Mouse (Mus musculus) heart, postnatal 0 days (tissue): Measurements from ENCODE around the gene Dcakd. TPM values are rescaled to one million over a fixed set of nuclear protein-coding genes. Genes with fewer than 3 reads are reported as not detected.

ENCODE experiments used
- ATAC-seq: fragments of 200-750 bp; cut with Nextera tagmentation; 2 replicates; pipeline ENCODE4 v1.8.0; 2017; ENCODE audit warnings: low read depth, moderate number of reproducible peaks, moderate library complexity; ENCODE audit not compliant: insufficient read depth
- DNase-seq: peaks from one replicate; pipeline ENCODE4 v3.0.0-alpha.2; 2016; ENCODE audit warnings: low spot score
- H3K27ac ChIP-seq: fragments of 300-500 bp; sonication (generic); 2 replicates; pipeline ENCODE4 v1.5.1; 2014; ENCODE audit warnings: low read depth, mild to moderate bottlenecking
- H3K27me3 ChIP-seq: fragments of 300-500 bp; sonication (generic); 2 replicates; pipeline ENCODE4 v1.6.1; 2014; ENCODE audit warnings: low read length, mixed read lengths; ENCODE audit not compliant: control insufficient read depth, insufficient read depth
- H3K36me3 ChIP-seq: fragments of 300-500 bp; sonication (generic); replicated peaks from 2 replicates; pipeline ENCODE4 v1.6.1; 2014; ENCODE audit warnings: low read length, mixed read lengths; ENCODE audit not compliant: control insufficient read depth, insufficient read depth
- H3K4me1 ChIP-seq: fragments of 300-500 bp; sonication (generic); 2 replicates; pipeline ENCODE4 v1.6.1; 2014; ENCODE audit warnings: antibody characterized with exemption; ENCODE audit not compliant: control insufficient read depth, insufficient read depth
- H3K4me2 ChIP-seq: fragments of 300-500 bp; sonication (generic); 2 replicates; pipeline ENCODE4 v1.6.1; 2014; ENCODE audit warnings: low read depth, mild to moderate bottlenecking, low read length, moderate library complexity
- H3K4me3 ChIP-seq: fragments of 300-500 bp; sonication (generic); 2 replicates; pipeline ENCODE4 v1.5.1; 2014; ENCODE audit warnings: low read depth, low read length
- H3K9ac ChIP-seq: fragments of 300-500 bp; sonication (generic); replicated peaks from 2 replicates; pipeline ENCODE4 v1.6.1; 2014; ENCODE audit warnings: low read depth, low read length, mixed read lengths
- H3K9me3 ChIP-seq: fragments of 300-500 bp; sonication (generic); replicated peaks from 2 replicates; pipeline ENCODE4 v1.6.1; 2016; ENCODE audit warnings: low read length; ENCODE audit not compliant: control insufficient read depth
- CTCF ChIP-seq: IDR thresholded peaks from 2 replicates; pipeline ENCODE4 v1.5.1; 2016; ENCODE audit warnings: antibody characterized with exemption, control low read depth, low read depth
- EP300 ChIP-seq: IDR thresholded peaks from 2 replicates; pipeline ENCODE4 v1.6.1; 2016; ENCODE audit warnings: antibody characterized with exemption, low read depth
- WGBS: fragments of 180-500 bp; shearing (Covaris S2); extraction: QIAGEN DNeasy Blood & Tissue Kit; methylation state at CpG from one replicate; pipeline ENCODE4 v1.1.7; 2014; 5-methylcytosine and 5-hydroxymethylcytosine counted together
- polyA plus RNA-seq: library from polyadenylated mRNA; unstranded; fragments of >200 nt; fragmentation: Nextera tagmentation; extraction: Ambion mirVana; gene quantifications from 2 replicates; pipeline ENCODE4 v1.2.1, GENCODE M21; 2015
- total RNA-seq: library from RNA; depleted of rRNA; stranded (reverse); fragments of >200 nt; gene quantifications from 2 replicates; pipeline ENCODE4 v1.2.3, GENCODE M21; 2014; ENCODE audit warnings: low replicate concordance

Gene Dcakd
- total and polyA plus RNA-seq, 2 experiments from 2014 or later: 45.2 to 64.0 TPM

GRCm38 (mm10) chr11:103000111-103000510 lies 28.0 kb downstream of the Dcakd start:
- H3K36me3 ChIP-seq: peaks cover under 1% of the 10 kb centered on the region
- no peaks in the 10 kb centered on the region for H3K9me3 ChIP-seq
- no peak for TF ChIP-seq EP300
- TF ChIP-seq CTCF: no peak
- peaks cover 20% of the 10 kb centered on the region; the same call in 1 of the 2 replicates for H3K4me1 ChIP-seq
- no peak overlapping the region for H3K4me3 ChIP-seq
- 90% methylated on average over 16 of the region's 16 CpGs for WGBS
- no peaks in the 10 kb centered on the region for H3K27me3 ChIP-seq
- H3K4me2 ChIP-seq: no peak overlapping the region
- no peak overlapping the region for H3K27ac ChIP-seq
- no peak for ATAC-seq
- no peak for DNase-seq
- no peak overlapping the region for H3K9ac ChIP-seq

- WGBS: 72% methylated on average over 14 of the region's 14 CpGs
- Histone ChIP-seq H3K36me3 (peaks cover 8% of the 10 kb centered on the region), H3K9ac (no peak overlapping the region), H3K4me2 (no peak overlapping the region), H3K27ac (peak overlapping the region; percentile 76), H3K4me3 (no peak overlapping the region), H3K9me3 (no peaks in the 10 kb centered on the region), H3K27me3 (no peaks in the 10 kb centered on the region), H3K4me1 (peaks cover 20% of the 10 kb centered on the region; the same call in 1 of the 2 replicates)
- DNase-seq: peak; percentile 34
- TF ChIP-seq EP300 (no peak), CTCF (no peak)
- peak; percentile 9; the same call in 1 of the 2 replicates for ATAC-seq
These were observed 28.7 kb downstream of the Dcakd start for GRCm38 (mm10) chr11:102999317-102999970.

GRCm38 (mm10) chr11:102998577-102999316 lies 29.4 kb downstream of the Dcakd start:
- WGBS: 13% methylated on average over 14 of the region's 14 CpGs
- TF ChIP-seq CTCF: no peak
- no peak for TF ChIP-seq EP300
- H3K4me1 ChIP-seq: peaks cover 20% of the 10 kb centered on the region; the same call in 1 of the 2 replicates
- DNase-seq (peak; percentile 61), ATAC-seq (peak; percentile 58)
- no peaks in the 10 kb centered on the region for H3K9me3 ChIP-seq
- H3K27ac ChIP-seq: peak overlapping the region; percentile 76
- H3K9ac ChIP-seq: 0 out of 2 replicates have a peak overlapping the region, but pooled peaks have one; percentile 18
- H3K36me3 ChIP-seq: peaks cover 13% of the 10 kb centered on the region
- peak overlapping the region; percentile 21; the same call in 1 of the 2 replicates for H3K4me2 ChIP-seq
- no peak overlapping the region for H3K4me3 ChIP-seq
- no peaks in the 10 kb centered on the region for H3K27me3 ChIP-seq

- H3K4me2 ChIP-seq: peak overlapping the region; percentile 21; the same call in 1 of the 2 replicates
- no peak; the same call in 1 of the 2 replicates for ATAC-seq
- WGBS: 67% methylated on average over 7 of the region's 7 CpGs
These were observed 29.9 kb downstream of the Dcakd start for GRCm38 (mm10) chr11:102998254-102998576.

GRCm38 (mm10) chr11:102996991-102997770 lies 31.0 kb downstream of the Dcakd start:
- Histone ChIP-seq H3K4me3 (no peak overlapping the region), H3K4me1 (peaks cover 20% of the 10 kb centered on the region; the same call in 1 of the 2 replicates), H3K4me2 (no peak overlapping the region), H3K27ac (no peak overlapping the region), H3K27me3 (peaks cover 4% of the 10 kb centered on the region), H3K36me3 (peaks cover 13% of the 10 kb centered on the region), H3K9me3 (no peaks in the 10 kb centered on the region), H3K9ac (no peak overlapping the region)
- TF ChIP-seq CTCF (no peak), EP300 (no peak)
- 83% methylated on average over 12 of the region's 12 CpGs for WGBS
- ATAC-seq: no peak
- DNase-seq: no peak

More at GRCm38 (mm10) chr11:102998254-102998576, 29.9 kb downstream of the Dcakd start:
- Histone ChIP-seq H3K4me3 (no peak overlapping the region), H3K4me1 (peaks cover 20% of the 10 kb centered on the region; the same call in 1 of the 2 replicates), H3K9me3 (no peaks in the 10 kb centered on the region), H3K9ac (0 out of 2 replicates have a peak overlapping the region, but pooled peaks have one; percentile 18), H3K27me3 (no peaks in the 10 kb centered on the region), H3K36me3 (peaks cover 13% of the 10 kb centered on the region), H3K27ac (peak overlapping the region; percentile 76)
- no peak for DNase-seq
- TF ChIP-seq EP300 (no peak), CTCF (no peak)
